Mouse (Mus musculus): ENCODE data around the gene Alkbh1.

Gene Alkbh1

GRCm38 (mm10) chr12:87385051-87385450, 58.8 kb downstream of the Alkbh1 start:
- DNase-seq (ENCODE audit: low read depth, low spot score) = no peak

- no peak for DNase-seq (ENCODE audit: low read depth, low spot score)
These were observed 62.5 kb downstream of the Alkbh1 start for GRCm38 (mm10) chr12:87381380-87381682.

- DNase-seq (ENCODE audit: low read depth, low spot score) = no peak
These were observed 63.0 kb downstream of the Alkbh1 start for GRCm38 (mm10) chr12:87380586-87381379.

GRCm38 (mm10) chr12:87379496-87379895, 64.3 kb downstream of the Alkbh1 start:
- no peak for DNase-seq (ENCODE audit: low read depth, low spot score)

All from WW6 (cell line).